Mouse (Mus musculus) liver, adult 2 months (tissue): Measurements from ENCODE around the gene Cldn24.

Source experiments
- CTCF ChIP-seq: fragments of 200-500 bp; IDR thresholded peaks from 2 replicates; pipeline ENCODE4 v1.5.1; 2011; ENCODE audit warnings: low read depth, low read length, control low read depth
- POLR2A ChIP-seq: fragments of 200-500 bp; IDR thresholded peaks from 2 replicates; pipeline ENCODE4 v1.6.1; 2011; ENCODE audit warnings: low read length, control low read depth; ENCODE audit not compliant: insufficient read depth; ENCODE audit errors: extremely low read depth

- TF ChIP-seq POLR2A (no peak), CTCF (no peak)
These were observed 44.5 kb upstream of the Cldn24 start for GRCm38 (mm10) chr8:47777415-47777814.
